Mouse (Mus musculus) kidney, embryonic 15.5 days (tissue): ENCODE data around the gene Cd6. TPM values are rescaled to one million over a fixed set of nuclear protein-coding genes. Genes with fewer than 3 reads are reported as not detected.

Experiments used
- ATAC-seq: fragments of 200-750 bp; cut with Nextera tagmentation; replicated peaks from 2 replicates; pipeline ENCODE4 v1.8.0; 2017; ENCODE audit warnings: moderate TSS enrichment; ENCODE audit not compliant: low FRiP score
- H3K27ac ChIP-seq: fragments of 300-500 bp; sonication (generic); 2 replicates; pipeline ENCODE4 v1.5.1; 2015; ENCODE audit warnings: mild to moderate bottlenecking, inconsistent platforms
- H3K27me3 ChIP-seq: fragments of 300-500 bp; sonication (generic); 2 replicates; pipeline ENCODE4 v1.6.1; 2015; ENCODE audit warnings: inconsistent platforms
- H3K36me3 ChIP-seq: fragments of 300-500 bp; sonication (generic); 2 replicates; pipeline ENCODE4 v1.6.1; 2015; ENCODE audit warnings: inconsistent platforms
- H3K4me1 ChIP-seq: fragments of 300-500 bp; sonication (generic); 2 replicates; pipeline ENCODE4 v1.6.1; 2015; ENCODE audit warnings: inconsistent platforms
- H3K4me2 ChIP-seq: fragments of 300-500 bp; sonication (generic); 2 replicates; pipeline ENCODE4 v1.6.1; 2015; ENCODE audit warnings: moderate library complexity, mild to moderate bottlenecking, inconsistent platforms
- H3K4me3 ChIP-seq: fragments of 300-500 bp; sonication (generic); replicated peaks from 2 replicates; pipeline ENCODE4 v1.5.1; 2015; ENCODE audit warnings: mild to moderate bottlenecking, inconsistent platforms
- H3K9ac ChIP-seq: fragments of 300-500 bp; sonication (generic); 2 replicates; pipeline ENCODE4 v1.6.1; 2015; ENCODE audit warnings: mild to moderate bottlenecking, inconsistent platforms
- H3K9me3 ChIP-seq: fragments of 300-500 bp; sonication (generic); replicated peaks from 2 replicates; pipeline ENCODE4 v1.6.1; 2016; ENCODE audit warnings: inconsistent platforms
- WGBS: fragments of 180-500 bp; shearing (Covaris S2); methylation state at CpG from one replicate; pipeline ENCODE4 v1.1.7; 2015; ENCODE audit warnings: mixed read lengths; 5-methylcytosine and 5-hydroxymethylcytosine counted together
- polyA plus RNA-seq: library from polyadenylated mRNA; unstranded; fragments of >200 nt; fragmentation: Nextera tagmentation; extraction: Ambion mirVana; gene quantifications from 2 replicates; pipeline ENCODE4 v1.2.1, GENCODE M21; 2015

Gene Cd6
- polyA plus RNA-seq, 1 experiment from 2014 or later, result 0.26 TPM

DNA sequence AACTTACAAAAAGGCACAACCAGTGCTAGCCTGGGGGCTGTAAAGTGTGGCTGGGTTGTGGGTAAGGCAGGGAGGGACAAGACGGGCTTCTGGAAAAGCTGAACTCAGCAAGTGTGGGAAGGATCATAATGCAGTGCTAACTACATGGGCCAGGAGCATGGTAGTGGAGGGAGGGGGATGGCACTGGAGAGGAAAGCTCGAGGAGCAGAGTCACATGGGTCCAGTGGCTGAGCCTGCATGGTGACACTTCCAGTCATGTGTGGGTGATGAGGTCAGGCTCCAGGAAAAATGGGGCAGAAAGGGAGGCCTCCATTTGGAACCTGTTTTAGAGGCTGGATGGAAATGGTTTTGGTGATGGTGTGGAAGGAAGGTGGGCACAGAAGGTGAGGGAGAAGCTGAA is 26.7 kb upstream of the Cd6 start:
- 39% methylated on average over 2 of the region's 2 CpGs for WGBS

DNA sequence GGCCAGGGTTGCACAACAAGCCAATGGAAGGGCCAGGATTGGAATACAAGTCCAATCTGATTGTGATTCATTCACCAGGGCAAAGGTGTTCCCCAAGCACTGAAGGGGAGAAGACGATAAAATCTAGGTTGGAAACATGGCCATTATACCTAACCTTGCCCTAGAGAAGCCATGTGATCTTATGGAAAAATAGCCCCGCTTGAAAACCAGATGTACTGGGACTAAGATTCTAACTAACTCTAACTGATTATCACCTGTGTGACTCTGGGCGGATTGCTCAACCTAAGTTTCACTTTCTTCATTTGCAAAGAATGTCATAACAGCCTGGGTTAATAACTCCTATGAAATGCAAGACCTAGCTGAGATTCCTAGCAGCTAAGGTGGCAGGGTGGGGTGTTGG is 25.6 kb upstream of the Cd6 start:
- H3K4me1 ChIP-seq, result 0 out of 2 replicates have a peak, but pooled peaks cover 3% of the 10 kb centered on the region
- H3K36me3 ChIP-seq, result peaks cover 41% of the 10 kb centered on the region
- no peak overlapping the region for H3K9ac ChIP-seq
- H3K4me3 ChIP-seq, result no peak overlapping the region
- no peak overlapping the region for H3K4me2 ChIP-seq
- ATAC-seq, result no peak
- WGBS, result 82% methylated on average over 3 of the region's 3 CpGs
- no peaks in the 10 kb centered on the region for H3K9me3 ChIP-seq
- no peaks in the 10 kb centered on the region for H3K27me3 ChIP-seq
- H3K27ac ChIP-seq, result no peak overlapping the region

More for the DNA sequence above, 26.7 kb upstream of the Cd6 start:
- Histone ChIP-seq H3K4me3 (no peak overlapping the region), H3K27ac (no peak overlapping the region), H3K4me1 (0 out of 2 replicates have a peak, but pooled peaks cover 3% of the 10 kb centered on the region), H3K27me3 (no peaks in the 10 kb centered on the region), H3K36me3 (peaks cover 52% of the 10 kb centered on the region), H3K4me2 (no peak overlapping the region), H3K9ac (no peak overlapping the region), H3K9me3 (no peaks in the 10 kb centered on the region)
- ATAC-seq, result no peak

DNA sequence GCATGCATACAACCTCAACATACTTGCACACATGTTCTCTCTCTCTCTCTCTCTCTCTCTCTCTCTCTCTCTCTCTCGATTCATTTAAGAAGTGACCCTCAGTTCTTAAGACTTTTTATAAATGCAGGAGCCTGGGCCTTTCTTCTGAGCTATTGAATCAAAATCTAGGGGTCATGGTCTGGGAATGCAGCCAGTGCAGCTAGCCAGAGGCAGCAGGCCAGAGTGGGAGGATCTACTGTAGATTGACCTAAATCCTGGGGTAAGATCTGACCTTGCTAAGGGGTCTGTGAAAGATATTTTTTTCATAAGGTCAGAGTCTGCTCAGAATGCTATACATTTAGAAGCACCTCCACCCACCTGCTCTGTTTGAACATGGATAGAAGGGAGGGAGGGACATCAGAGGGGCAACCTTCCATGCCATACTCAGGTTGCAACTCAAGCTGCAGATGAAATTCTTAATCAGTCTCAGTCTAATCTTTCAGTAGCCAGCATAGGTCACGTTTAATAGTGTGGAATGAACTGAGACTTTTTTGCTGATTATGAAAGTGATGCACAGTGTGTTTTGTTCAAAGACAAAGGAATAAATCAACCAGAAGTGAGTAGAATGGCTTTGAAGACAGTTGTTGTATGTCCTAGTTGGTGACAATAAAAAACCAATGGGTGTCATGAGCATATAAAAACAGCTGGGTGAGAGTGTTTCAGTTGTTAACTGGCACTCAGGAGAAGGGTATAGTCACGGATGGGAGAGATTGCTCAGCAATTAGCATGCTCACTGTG is 17.6 kb upstream of the Cd6 start:
- Histone ChIP-seq H3K4me1 (peaks cover 18% of the 10 kb centered on the region), H3K9ac (no peak overlapping the region), H3K27ac (no peak overlapping the region), H3K9me3 (no peaks in the 10 kb centered on the region), H3K36me3 (no peaks in the 10 kb centered on the region), H3K4me3 (no peak overlapping the region), H3K27me3 (no peaks in the 10 kb centered on the region; the same call in 1 of the 2 replicates), H3K4me2 (no peak overlapping the region)
- WGBS, result 45% methylated on average over 3 of the region's 3 CpGs
- ATAC-seq, result no peak

DNA sequence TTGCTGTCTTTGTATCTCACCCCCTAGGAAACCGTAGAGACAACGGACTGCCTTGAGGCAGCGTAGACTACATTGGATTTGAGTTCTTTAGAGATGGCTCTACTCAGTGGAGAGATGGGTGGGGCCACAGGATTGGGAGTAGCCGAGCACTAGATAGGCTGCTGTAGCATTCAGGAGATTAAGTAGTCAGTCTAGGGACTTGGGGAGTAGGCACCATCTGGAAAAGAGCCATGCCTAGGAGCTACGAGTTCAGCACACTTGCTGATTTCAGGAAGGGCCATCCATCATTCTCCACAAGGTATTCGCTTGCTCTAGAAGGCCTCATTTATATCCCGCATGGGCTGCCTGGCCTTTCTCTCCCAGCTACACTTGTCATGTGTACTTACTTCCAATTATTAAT is 16.3 kb upstream of the Cd6 start:
- Histone ChIP-seq H3K9ac (no peak overlapping the region), H3K36me3 (no peaks in the 10 kb centered on the region), H3K4me3 (no peak overlapping the region), H3K4me2 (no peak overlapping the region), H3K9me3 (no peaks in the 10 kb centered on the region), H3K27ac (no peak overlapping the region), H3K27me3 (peaks cover 4% of the 10 kb centered on the region; the same call in 1 of the 2 replicates), H3K4me1 (peaks cover 28% of the 10 kb centered on the region)
- ATAC-seq, result no peak
- WGBS, result 83% methylated on average over 7 of the region's 7 CpGs

DNA sequence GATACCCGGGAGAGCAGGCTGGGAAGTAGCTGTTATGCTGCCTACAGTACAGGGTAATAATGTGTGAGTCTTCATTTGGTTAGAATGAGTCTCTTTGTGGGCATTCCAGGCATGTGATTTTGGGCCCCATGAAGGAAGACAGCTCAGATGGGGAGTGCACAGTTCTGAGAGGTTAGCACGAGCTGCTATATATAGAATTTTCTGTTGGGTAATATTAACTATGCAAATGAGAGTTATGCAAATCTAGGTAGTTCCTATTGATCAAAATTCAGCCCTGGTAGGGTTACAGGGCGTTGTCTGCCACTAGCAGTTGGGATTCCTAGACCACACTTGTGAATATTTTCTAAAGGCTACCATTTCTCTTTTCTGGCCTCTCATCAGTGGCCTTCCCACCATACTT is 15.6 kb upstream of the Cd6 start:
- Histone ChIP-seq H3K27me3 (peaks cover 4% of the 10 kb centered on the region; the same call in 1 of the 2 replicates), H3K4me2 (no peak overlapping the region), H3K9me3 (no peaks in the 10 kb centered on the region), H3K27ac (no peak overlapping the region), H3K9ac (no peak overlapping the region), H3K4me3 (no peak overlapping the region), H3K36me3 (no peaks in the 10 kb centered on the region), H3K4me1 (peaks cover 28% of the 10 kb centered on the region)
- ATAC-seq, result no peak
- WGBS, result 76% methylated on average over 3 of the region's 3 CpGs

DNA sequence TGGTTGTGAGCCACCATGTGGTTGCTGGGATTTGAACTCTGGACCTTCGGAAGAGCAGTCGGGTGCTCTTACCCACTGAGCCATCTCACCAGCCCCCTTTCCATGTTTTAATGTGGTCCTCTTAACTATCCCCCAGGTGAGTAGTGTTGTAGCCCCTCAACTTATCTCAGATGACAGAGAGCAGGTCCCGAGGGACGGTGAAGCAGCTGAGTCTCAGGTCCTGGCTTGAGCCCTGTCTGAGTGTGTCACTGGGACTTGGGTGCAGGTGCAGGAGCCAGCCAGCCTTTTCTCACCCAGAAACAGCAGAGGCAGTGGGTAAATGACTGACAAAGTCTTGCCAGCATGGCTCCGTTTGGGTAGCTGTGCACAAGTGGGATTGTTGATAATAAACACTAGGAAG is 14.3 kb upstream of the Cd6 start:
- Histone ChIP-seq H3K4me1 (peaks cover 28% of the 10 kb centered on the region), H3K27me3 (peaks cover 4% of the 10 kb centered on the region; the same call in 1 of the 2 replicates), H3K4me2 (no peak overlapping the region), H3K36me3 (no peaks in the 10 kb centered on the region), H3K9ac (no peak overlapping the region), H3K4me3 (no peak overlapping the region), H3K9me3 (no peaks in the 10 kb centered on the region), H3K27ac (no peak overlapping the region)
- WGBS, result 87% methylated on average over 5 of the region's 5 CpGs
- ATAC-seq, result no peak

DNA sequence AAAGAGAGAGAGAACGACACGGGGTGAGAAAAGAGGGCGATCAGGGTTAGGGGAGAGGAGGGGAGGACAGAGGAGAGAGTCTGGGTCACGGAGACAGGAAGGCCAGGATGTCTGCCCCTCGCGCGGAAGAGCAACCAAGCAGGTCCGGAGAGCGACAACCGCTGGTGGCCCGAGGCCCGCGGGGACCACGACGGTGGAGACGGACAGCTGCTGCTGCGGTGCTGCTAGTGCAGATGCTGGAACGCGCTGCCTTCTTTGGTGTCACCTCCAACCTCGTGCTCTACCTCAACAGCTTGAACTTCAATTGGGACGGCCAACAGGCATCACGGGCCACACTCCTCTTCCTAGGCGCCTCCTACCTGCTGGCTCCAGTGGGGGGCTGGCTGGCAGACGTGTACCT is 13.1 kb upstream of the Cd6 start:
- Histone ChIP-seq H3K4me2 (peak overlapping the region; percentile 41), H3K27me3 (peaks cover 4% of the 10 kb centered on the region; the same call in 1 of the 2 replicates), H3K4me3 (0 out of 2 replicates have a peak overlapping the region, but pooled peaks have one; percentile 3), H3K4me1 (peaks cover 28% of the 10 kb centered on the region), H3K27ac (no peak overlapping the region), H3K9ac (no peak overlapping the region), H3K9me3 (no peaks in the 10 kb centered on the region), H3K36me3 (no peaks in the 10 kb centered on the region)
- WGBS, result 30% methylated on average over 24 of the region's 24 CpGs
- peak; percentile 62 for ATAC-seq

DNA sequence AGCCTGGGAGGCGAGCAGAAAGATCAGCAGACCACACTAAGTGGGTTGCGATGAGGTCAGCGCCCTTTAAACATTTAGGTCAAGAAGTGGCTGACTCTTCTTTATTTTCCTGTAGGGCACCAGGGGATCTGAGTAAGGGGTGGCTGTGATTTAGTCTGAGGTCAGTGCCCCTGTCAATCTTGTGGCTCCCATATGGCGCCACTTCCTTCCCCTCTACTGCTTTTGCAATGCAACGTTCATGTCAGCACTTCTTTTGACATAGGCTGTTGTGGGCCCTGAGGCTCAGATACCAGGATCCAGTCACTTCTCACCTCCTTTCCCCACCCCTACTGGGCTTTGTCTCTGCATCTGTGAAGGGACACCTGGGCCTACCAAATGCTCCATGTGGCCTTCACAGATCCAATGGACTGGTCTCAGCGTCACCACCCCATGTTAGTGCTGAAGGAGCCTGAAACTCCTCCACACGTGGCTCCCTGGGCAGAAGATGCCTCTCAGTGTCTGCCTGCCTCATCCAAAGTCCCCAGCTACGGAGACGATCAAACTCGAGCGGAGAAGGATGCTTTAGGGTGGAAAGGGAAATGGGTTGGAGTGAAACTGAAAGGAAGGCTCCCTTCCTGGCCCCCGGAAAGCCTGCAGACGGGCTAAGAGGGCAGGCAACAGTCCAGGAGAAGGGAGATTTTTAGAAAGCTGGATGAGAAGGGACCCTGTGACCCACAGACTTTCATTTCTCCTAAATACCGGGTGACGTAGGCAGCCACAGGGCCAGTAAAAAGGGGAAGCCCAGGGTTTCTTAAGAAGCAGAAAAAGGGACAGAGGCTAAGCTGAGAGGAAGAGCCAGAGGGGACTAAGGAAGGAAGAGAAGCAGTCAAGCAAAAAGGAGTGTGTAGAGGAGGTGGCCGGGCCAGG is 12.1 kb upstream of the Cd6 start:
- Histone ChIP-seq H3K27ac (peak overlapping the region; percentile 19; the same call in 1 of the 2 replicates), H3K9ac (no peak overlapping the region), H3K9me3 (no peaks in the 10 kb centered on the region), H3K27me3 (peaks cover 4% of the 10 kb centered on the region; the same call in 1 of the 2 replicates), H3K36me3 (no peaks in the 10 kb centered on the region), H3K4me1 (peaks cover 20% of the 10 kb centered on the region), H3K4me3 (no peak overlapping the region), H3K4me2 (peak overlapping the region; percentile 41; the same call in 1 of the 2 replicates)
- 46% methylated on average over 16 of the region's 16 CpGs for WGBS
- peak; percentile 8; the same call in 1 of the 2 replicates for ATAC-seq

DNA sequence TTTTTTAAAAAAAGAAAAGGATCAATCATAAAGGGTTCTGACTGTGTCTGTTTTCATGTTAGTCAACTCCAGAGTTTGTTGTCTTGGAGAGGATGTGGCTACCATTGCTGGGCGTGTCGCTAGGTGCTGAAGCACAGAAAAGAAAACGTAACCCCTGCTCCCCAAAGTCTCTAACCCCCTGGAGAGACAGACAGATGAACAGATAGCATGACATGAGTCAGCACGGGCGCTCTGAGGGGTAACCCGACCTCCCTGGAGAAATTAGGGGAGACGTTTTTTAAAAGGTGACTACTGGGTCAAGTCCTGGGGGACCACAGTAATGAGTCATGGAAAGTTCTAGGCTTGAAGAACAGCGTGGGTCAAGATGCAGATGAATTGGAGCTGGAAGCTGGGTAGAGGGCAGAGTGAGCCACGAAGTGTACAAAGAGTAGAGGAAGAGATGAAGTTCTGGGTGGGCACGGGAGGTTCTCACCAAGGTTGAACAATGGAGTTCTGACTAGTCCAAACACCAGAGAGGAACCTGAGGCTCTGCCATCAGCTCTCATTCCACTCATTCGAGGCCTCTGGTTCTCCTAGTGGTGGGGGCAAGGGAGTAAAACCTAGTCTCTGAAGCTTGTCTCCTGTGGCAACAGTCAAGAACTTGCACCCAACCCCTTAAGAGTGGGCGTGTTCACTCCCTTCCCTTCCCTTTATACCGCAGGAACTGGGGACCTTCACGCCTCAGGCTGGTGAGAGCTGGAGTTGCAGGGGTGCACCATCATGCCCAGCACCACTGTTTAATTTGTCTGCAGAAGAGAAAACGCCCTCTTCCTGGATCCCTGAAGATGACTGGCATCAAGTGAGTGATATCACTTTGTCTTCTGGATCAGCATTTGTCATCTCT is 9.4 kb upstream of the Cd6 start, which contains the start of gene Slc15a3:
TSS of gene Slc15a3 (plus strand) at position 718 of the 883 bp plus-strand sequence.
- no peak within 1 kb of the TSS for H3K27ac ChIP-seq
- no peaks in the 10 kb centered on the region for H3K36me3 ChIP-seq
- H3K27me3 ChIP-seq, result peaks cover 4% of the 10 kb centered on the region; the same call in 1 of the 2 replicates
- H3K9ac ChIP-seq, result no peak within 1 kb of the TSS
- no peaks in the 10 kb centered on the region for H3K9me3 ChIP-seq
- peaks cover 17% of the 10 kb centered on the region for H3K4me1 ChIP-seq
- WGBS, result 70% methylated on average over 15 of the region's 15 CpGs
- ATAC-seq, result no peak
- no peak within 1 kb of the TSS for H3K4me3 ChIP-seq
- H3K4me2 ChIP-seq, result no peak within 1 kb of the TSS

DNA sequence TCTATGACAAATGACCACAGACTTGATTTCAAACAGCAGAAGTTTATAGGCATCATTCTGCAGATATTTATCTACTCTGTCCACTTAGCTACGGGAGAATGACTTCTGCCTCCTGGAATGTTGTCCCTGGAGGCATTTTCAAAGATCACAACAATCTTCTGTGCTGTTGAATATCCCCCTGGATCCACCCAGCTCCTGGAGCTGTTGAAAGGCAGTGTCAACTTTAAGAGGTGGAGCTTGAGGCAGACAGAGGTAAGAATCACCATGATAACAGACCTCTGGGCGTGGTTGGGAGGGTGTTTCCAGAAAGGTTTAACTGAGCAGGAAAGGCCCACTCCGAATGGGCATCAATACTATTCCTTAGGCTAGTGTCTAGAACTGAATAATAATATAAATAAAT is 5.8 kb upstream of the Cd6 start:
- no peaks in the 10 kb centered on the region for H3K36me3 ChIP-seq
- H3K9me3 ChIP-seq, result no peaks in the 10 kb centered on the region
- H3K27ac ChIP-seq, result no peak overlapping the region
- ATAC-seq, result no peak
- no peaks in the 10 kb centered on the region for H3K27me3 ChIP-seq
- 61% methylated on average over 3 of the region's 3 CpGs for WGBS
- H3K4me3 ChIP-seq, result no peak overlapping the region
- H3K4me2 ChIP-seq, result no peak overlapping the region
- H3K9ac ChIP-seq, result no peak overlapping the region
- H3K4me1 ChIP-seq, result no peaks in the 10 kb centered on the region

DNA sequence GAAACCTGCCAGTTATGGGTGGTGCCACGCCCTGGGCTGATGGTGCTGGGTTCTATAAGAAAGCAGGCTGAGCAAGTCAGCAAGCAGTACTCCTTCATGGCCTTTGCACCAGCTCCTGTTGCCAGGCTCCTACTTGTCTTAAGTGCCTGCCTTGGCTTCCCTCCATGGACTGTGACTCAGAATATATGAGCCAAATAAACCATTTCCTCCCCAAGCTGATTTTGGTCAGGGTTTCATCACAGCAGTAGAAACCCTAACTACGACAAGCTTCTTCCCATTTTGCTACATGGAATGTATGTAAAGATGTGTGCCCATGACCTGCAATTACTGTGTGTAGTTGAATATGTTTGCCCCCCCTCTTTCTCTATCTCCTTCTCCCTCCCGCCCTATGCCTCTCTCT is 3.8 kb upstream of the Cd6 start:
- WGBS, result 81% methylated on average over 3 of the region's 3 CpGs
- Histone ChIP-seq H3K9ac (no peak overlapping the region), H3K4me2 (no peak overlapping the region), H3K27me3 (no peaks in the 10 kb centered on the region), H3K4me1 (no peaks in the 10 kb centered on the region), H3K9me3 (no peaks in the 10 kb centered on the region), H3K27ac (no peak overlapping the region), H3K36me3 (no peaks in the 10 kb centered on the region), H3K4me3 (no peak overlapping the region)
- ATAC-seq, result no peak
